Mouse (Mus musculus): ENCODE data around the gene Actr8. TPM values are rescaled to one million over a fixed set of nuclear protein-coding genes. Genes with fewer than 3 reads are reported as not detected.

The Actr8 gene
- total RNA-seq, 1 experiment from 2014 or later = 65.1 TPM

DNA sequence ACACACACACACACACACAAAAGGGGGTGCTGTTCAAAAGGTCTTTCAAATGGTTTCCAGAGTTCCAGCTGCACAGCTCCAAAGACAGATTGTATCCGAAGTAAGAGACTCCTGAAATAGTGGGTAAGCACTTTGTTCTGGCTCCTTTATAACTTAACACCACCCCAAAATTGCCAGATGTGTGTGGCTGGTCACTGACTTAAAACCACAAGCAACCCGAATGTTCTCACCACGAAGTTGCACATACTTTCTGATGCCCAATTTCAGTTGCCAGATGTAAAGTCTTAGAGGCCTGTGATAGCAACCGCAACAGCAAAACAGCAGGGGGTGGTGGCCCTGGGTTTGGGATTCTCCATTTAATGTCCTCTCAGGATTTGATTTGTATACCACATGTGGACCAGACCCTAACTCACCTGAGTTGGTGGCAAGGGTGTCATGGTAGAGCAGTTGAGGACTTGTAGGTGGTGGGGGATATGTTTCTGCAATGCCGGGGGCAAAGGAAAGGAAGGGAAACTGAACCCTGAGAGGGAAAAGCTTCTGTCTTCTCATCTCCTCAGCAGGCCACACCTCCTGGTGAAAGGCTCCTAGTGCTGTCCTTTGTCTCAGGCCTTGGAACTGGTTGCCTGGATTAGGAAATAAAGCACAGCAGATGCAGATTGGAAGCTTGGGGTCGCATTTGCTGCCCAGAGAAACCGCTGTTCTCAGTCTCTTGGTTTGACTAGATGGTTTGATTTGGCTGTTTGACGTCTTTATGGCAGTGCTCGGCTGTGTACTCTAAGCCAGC, 41.8 kb downstream of the Actr8 start:
- no peak for ATAC-seq (ENCODE audit: extremely low read depth, insufficient number of reproducible peaks, low FRiP score, poor library complexity, severe bottlenecking)

- ATAC-seq (ENCODE audit: extremely low read depth, insufficient number of reproducible peaks, low FRiP score, poor library complexity, severe bottlenecking) = no peak
Observed at GRCm38 (mm10) chr14:30022471-30022870, 44.3 kb downstream of the Actr8 start.

GRCm38 (mm10) chr14:30024387-30024786, 46.2 kb downstream of the Actr8 start:
- ATAC-seq (ENCODE audit: extremely low read depth, insufficient number of reproducible peaks, low FRiP score, poor library complexity, severe bottlenecking) = no peak

GRCm38 (mm10) chr14:30027378-30027777, 49.2 kb downstream of the Actr8 start:
- no peak for ATAC-seq (ENCODE audit: extremely low read depth, insufficient number of reproducible peaks, low FRiP score, poor library complexity, severe bottlenecking)

DNA sequence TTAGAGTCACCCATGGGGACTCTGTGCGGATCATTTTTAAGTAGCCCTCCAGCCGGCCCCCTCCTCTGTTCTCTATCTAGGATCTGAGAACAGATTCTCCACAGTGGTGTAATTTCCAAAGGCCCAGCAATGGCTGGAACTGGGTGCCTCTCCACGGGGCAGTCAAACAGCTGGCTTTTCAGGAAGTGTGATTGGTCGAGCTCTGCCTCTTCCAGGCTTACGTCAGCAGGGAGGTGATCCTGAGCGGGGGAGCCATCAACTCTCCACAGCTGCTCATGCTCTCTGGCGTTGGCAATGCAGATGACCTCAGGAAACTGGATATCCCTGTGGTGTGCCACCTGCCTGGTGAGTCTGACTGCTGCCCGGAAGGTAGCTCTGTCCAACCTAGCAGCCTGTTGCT, 55.3 kb downstream of the Actr8 start:
- no peak for ATAC-seq (ENCODE audit: extremely low read depth, insufficient number of reproducible peaks, low FRiP score, poor library complexity, severe bottlenecking)

DNA sequence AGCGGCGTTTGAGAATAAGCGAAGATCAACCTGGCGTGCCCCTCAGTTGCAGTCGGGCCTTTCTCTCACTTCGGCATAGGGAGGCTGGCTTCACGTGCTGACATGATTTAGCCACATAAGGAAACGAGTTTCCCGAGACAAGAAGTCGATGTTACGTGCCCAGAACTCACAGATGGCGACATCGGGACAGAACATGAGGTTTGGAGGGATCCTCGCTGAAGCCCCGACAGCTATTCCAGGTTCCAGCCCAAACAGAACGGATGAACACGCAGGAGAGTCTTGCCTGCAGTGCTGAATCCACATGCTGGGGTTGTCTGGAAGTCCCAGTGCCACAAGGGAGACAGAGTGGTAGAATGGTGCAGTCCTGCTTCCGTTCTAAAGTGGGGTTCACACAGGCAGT, 60.3 kb downstream of the Actr8 start:
- no peak for ATAC-seq (ENCODE audit: extremely low read depth, insufficient number of reproducible peaks, low FRiP score, poor library complexity, severe bottlenecking)

GRCm38 (mm10) chr14:30039413-30039812, 61.3 kb downstream of the Actr8 start:
- ATAC-seq (ENCODE audit: extremely low read depth, insufficient number of reproducible peaks, low FRiP score, poor library complexity, severe bottlenecking) = no peak

DNA sequence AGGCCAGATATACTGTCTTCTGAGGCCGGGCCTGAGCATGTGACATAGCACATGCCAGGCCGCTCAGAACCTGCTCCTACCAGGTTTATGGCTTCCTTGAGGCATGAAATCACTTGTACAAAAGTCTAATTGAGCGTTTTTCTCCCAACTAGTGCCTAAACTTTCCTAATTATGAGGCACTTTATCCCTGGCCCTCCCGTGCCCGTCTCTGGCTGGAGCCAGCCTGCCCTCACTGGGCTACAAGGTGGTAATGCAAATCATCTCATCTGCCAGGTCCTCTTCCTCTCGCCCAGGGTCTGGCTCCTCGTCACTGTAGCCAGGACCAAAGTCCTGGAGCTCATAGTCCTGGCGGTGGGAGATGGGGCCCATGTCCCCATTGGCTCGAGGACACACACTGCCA, 63.7 kb downstream of the Actr8 start:
- no peak for ATAC-seq (ENCODE audit: extremely low read depth, insufficient number of reproducible peaks, low FRiP score, poor library complexity, severe bottlenecking)

DNA sequence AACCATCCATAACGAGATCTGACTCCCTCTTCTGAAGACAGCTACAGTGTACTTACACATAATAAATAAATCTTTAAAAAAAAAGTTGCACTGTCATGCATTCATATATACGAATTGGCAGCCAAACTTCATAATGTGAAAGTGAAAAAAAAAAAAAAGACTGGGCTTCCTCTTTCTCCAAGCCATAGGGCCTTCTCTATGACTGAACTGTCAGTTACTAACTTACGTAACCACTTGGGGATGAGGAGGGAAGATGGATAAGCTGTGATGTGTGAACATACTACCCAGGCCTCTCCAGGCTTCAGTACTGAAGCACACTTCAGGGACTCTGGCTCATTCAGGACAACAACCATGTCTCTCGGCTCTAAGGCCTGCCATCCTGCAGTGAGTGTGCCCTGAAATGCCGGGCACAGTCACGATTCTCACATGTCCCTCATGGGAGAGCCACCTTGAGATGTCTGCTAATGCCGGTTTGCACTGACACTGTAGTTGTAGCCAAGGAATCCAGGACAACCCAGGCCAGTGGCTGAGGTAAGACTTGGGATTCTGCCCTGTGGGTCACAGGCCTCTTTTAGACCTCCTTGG, 65.3 kb downstream of the Actr8 start:
- ATAC-seq (ENCODE audit: extremely low read depth, insufficient number of reproducible peaks, low FRiP score, poor library complexity, severe bottlenecking) = no peak

DNA sequence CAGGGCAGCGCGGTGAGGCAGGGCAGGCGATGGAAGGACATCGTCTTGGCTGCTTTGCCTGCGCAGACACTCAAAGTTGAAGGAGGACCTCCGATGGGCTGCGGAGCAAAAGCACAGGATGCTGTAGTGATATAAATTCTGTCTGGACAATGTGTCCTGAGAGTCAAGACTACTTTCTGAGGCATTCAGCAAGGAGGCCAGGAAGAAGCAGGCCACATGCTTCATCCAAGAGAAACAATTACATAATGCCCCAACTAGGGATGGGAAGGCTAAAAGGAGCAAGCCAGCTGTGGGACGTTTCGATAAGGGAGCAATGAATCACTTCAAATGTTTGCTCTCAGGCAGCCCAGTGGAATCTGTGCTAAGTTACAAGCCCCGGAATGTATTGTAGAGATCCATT, 67.1 kb downstream of the Actr8 start:
- no peak for ATAC-seq (ENCODE audit: extremely low read depth, insufficient number of reproducible peaks, low FRiP score, poor library complexity, severe bottlenecking)

- ATAC-seq (ENCODE audit: extremely low read depth, insufficient number of reproducible peaks, low FRiP score, poor library complexity, severe bottlenecking) = no peak
Observed at GRCm38 (mm10) chr14:30045704-30046220, 67.6 kb downstream of the Actr8 start.

- no peak for ATAC-seq (ENCODE audit: extremely low read depth, insufficient number of reproducible peaks, low FRiP score, poor library complexity, severe bottlenecking)
Observed at GRCm38 (mm10) chr14:30046976-30047375, 68.8 kb downstream of the Actr8 start.

DNA sequence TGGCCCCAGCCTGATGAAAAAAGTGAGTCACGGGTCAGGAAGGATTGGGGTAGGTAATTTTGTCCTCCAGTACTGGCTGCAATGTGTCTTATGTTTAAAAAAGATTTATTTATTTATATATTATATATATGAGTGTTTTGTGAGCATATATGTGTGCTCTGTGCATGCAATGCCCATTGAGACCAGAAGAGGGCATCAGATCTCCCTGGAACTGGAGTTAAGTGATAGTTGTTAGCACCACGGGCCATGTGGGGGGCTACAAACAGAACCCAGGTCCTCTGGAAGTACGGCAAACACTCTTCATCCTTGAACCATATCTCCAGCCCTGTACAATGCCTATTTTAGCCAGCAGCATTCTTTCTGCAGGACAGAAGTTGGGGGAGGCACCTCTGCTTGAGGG, 69.9 kb downstream of the Actr8 start:
- no peak for ATAC-seq (ENCODE audit: extremely low read depth, insufficient number of reproducible peaks, low FRiP score, poor library complexity, severe bottlenecking)

DNA sequence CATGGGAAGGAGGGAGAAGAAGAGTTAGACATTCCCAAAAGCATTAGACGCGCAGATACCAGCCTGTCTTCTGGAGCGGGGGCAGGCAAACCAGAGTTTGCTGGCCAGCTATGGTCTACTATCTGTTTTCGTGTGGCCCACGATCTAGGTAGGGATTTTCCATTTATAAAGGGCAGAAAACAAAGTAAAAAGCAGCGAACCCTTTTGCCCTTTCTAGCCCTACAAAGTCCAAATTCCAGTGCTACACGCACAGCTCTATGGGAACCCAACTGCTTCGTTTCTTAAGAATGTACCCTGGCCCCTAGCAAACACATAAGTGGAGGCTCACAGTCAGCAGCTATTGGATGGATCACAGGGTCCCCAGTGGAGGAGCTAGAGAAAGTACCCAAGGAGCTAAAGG, 72.1 kb downstream of the Actr8 start:
- no peak for ATAC-seq (ENCODE audit: extremely low read depth, insufficient number of reproducible peaks, low FRiP score, poor library complexity, severe bottlenecking)

GRCm38 (mm10) chr14:30054922-30055321, 76.8 kb downstream of the Actr8 start:
- no peak for ATAC-seq (ENCODE audit: extremely low read depth, insufficient number of reproducible peaks, low FRiP score, poor library complexity, severe bottlenecking)

Other genes with a start within 250 kb of the Actr8 start
- 134 and 160 TPM in 2 replicates for gene Selenok, start 10.0 kb upstream of the Actr8 start, total RNA-seq (2017)
- 0.61 TPM in 1 of 2 replicates, not detected in the other for gene Il17rb, start 30.6 kb downstream of the Actr8 start, total RNA-seq (2017)
- 0.12 and 0.25 TPM in 2 replicates for gene Chdh, start 30.7 kb downstream of the Actr8 start, total RNA-seq (2017)

Measured in neutrophil, adult 5-6 weeks (primary cell).